Mouse (Mus musculus): Measurements from ENCODE around the gene Tspan2. TPM values are rescaled to one million over a fixed set of nuclear protein-coding genes. Genes with fewer than 3 reads are reported as not detected.

Tspan2 gene
- total RNA-seq, 2 experiments from 2014 or later: 8.7 to 13.8 TPM

DNA sequence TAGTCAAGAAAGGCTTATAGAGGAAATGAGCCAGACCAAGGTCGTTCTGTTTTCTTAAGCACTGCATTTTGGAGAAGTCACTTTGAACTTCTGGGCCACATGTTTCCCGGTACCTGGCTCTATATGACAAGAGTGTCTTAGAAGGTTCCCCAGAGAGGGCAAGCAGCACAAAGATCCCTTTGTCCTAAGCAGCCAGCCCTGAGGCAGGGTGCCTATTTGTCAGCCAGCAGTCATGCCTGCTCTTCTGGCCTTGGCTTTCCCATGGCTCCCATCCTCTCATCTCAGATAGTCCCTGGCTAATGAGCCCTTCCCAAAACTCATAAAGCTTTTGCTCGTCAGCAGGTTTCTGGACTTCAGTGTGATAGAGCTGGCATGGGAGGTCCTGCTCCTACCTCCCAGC is 25.9 kb downstream of the Tspan2 start:
- ATAC-seq (replicated peaks; ENCODE audit: low FRiP score, poor library complexity, severe bottlenecking): no peak

DNA sequence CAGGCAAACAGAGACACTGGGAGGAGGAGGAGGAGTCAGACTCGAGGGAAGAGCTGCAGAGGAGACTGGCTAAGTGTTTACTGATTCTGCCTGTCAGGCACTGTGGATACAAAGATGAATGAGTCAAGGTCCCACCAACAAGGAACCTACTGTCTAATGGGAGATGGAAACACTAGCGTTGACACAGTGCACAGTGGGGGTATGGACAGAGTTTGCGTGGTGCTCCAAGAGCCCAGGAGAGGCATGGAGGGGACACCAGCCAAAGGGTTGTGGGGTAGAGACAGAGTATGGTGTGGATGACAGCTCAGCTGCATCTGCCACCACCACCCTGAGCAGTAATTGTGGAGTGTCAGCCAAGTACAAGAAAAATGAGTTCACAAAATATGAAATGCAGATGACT is 28.1 kb downstream of the Tspan2 start:
- ATAC-seq (replicated peaks; ENCODE audit: low FRiP score, poor library complexity, severe bottlenecking): no peak

DNA sequence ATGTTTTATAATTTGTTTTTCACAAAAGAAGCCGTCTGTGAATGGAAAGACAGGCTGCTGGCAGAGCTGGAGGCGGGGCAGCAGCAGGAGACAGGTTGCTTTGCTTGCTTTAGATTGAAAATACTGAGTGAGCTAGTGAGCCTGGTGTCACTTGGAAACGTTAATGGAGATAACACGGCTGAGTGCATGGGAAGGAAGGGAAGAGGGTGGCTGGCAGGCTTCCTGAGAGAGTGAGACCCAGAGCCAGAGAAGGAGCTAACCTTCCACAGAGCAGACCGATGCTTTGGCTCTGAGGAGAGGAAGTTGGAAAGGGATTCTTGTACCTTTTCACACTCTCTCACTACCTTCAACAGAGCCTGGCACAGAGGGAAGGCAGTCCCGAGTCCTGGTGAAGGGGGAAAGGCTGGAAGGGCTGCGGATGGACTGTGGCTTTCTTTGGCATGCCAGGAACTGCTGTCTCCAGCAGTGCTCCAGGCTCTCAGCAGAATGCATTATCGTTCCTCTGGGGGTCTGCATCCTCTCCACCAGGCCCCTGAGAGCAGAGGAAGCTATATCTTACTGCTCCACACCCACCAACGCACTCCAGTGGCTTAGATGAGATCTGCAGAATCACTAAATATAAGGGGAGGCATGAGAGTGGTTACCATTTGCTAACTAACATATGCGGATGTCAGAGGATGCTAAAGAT is 29.5 kb downstream of the Tspan2 start:
- no peak for ATAC-seq (replicated peaks; ENCODE audit: low FRiP score, poor library complexity, severe bottlenecking)

DNA sequence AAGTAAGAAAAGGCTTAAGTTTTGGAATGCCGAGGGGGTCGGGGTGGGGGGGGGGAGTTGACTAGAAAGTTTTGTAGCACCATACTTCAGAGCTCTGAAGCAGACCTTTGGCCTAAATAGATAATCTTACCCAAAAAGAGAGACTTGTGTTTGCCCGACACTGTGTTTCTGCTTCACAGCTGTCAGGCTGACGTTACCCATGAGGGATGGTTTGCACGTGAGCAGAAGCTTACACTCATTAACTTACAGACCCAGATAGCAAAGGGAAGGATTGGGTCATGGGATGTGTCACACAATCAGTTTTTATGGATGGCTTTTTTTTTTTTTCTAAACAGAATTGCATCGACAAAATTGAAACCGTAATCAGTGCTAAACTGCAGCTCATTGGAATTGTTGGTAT is 30.5 kb downstream of the Tspan2 start:
- ATAC-seq (replicated peaks; ENCODE audit: low FRiP score, poor library complexity, severe bottlenecking): no peak

DNA sequence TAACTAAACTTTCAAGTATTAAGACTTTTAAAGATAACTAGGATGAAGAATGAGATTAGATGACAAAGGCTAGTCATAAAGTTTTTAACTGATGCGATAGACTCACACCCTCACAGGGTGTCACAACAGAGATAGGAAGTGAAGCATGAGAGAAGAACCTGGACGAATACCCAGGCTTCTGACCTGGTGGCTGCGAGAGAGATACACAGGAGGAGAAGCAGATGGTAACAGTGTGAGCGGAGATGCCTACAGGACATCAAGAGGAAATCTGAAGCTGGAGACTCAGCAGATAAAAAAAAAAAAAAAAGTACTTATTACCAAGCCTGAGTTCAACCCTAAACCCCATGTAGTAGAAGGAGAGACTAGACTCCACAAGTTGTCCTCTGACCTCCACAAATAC is 38.7 kb downstream of the Tspan2 start:
- ATAC-seq (replicated peaks; ENCODE audit: low FRiP score, poor library complexity, severe bottlenecking): no peak

DNA sequence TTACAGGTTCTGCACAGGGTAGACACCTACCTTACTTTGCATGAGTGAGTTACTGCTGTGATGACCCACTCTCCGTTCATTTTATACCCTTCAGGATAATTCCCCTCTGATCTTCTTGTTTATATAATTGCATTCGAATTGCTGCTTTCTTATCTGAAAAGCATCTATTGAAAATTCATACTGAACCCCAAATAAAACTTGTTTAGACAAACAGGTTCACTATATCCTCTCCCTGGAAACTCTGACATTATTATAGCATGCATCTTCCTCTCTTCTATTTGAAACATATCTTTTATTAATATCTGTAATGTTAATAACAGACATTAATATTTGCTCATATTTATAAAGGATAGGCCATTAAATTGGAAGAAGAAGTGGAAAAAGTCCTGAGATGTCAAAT is 48.3 kb downstream of the Tspan2 start, which contains the start of gene Tshb:
Tshb (minus strand) TSS at position 101 of the 400 bp plus-strand sequence.
- no peak for ATAC-seq (replicated peaks; ENCODE audit: low FRiP score, poor library complexity, severe bottlenecking)

DNA sequence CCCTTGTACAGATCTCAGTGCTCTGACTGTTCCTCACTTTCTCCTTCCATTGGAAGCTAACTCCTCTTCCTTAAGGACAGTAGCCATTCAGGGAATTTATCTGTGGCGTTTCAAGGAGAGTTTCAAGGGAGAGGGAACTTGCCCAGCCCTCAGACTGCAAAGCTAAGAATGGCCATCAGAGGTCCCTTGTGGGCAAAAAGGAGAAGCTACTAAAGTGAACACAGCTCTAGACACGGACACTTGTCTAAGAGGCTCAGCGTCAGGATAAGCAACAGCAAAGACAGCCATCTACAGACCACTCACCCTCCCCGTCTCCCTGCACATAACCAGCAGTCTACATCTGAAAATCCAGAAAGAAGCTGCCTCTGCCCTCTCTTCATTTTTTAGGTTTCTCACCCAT is 53.0 kb downstream of the Tspan2 start:
- no peak for ATAC-seq (replicated peaks; ENCODE audit: low FRiP score, poor library complexity, severe bottlenecking)

DNA sequence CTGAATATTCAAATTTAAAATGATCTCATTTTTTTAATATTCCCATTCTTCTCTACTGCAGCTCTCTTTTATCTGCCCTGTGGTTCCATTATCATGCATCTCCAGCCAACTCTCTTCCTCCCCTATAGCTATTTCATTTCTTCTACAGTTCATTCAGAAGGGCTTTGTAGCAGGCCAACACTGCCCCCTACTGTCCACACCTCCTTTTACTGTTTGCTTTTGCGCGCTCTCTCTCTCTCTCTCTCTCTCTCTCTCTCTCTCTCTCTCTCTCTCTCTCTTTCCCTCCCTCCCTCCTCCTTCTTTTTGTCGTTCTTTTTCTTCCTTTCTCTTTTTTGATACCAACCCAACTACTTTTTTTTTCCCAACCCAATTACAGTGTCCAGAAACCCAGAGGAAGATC is 69.6 kb downstream of the Tspan2 start:
- ATAC-seq (replicated peaks; ENCODE audit: low FRiP score, poor library complexity, severe bottlenecking): no peak

DNA sequence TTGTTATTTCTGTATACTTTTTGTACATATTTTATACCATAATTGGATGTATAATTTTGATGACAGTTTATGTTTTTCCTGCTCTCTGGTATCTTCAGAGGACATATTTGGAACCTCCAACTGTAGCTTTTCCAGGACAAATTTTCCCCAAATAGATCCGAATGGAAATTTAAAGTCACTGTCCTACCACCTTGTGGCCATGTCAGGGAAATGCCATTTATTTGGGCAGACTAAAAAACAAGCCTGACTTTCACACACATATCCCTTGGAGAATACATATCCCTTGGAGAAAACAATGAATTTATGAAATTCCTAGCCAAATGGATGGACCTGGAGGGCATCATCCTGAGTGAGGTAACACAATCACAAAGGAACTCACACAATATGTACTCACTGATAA is 108.1 kb downstream of the Tspan2 start:
- ATAC-seq (replicated peaks; ENCODE audit: low FRiP score, poor library complexity, severe bottlenecking): no peak

DNA sequence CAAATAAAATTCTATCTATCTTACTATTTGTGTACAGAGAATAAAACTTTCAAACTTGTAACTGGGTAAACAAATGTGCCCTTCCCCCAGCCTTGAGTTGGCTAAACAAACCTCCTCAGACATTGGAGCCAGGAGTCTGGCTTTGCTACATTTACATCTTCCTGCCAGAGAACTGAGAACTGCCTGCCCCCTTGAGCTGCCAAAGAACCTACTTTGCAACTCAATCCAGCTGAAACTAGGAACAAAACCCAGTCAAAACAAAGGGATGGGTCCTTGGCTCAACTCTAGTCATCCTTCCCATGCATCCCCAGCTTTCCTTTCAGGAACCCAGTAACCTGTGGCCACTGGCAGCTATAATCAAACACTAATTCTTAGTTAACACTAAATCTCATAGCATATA is 114.3 kb downstream of the Tspan2 start:
- no peak for ATAC-seq (replicated peaks; ENCODE audit: low FRiP score, poor library complexity, severe bottlenecking)

Other genes with a start within 250 kb of the Tspan2 start
- not detected in 2 replicates for gene Tshb, start 48.2 kb downstream of the Tspan2 start, total RNA-seq (2015; ENCODE audit: low replicate concordance)
- gene Tshb, start 48.2 kb downstream of the Tspan2 start, total RNA-seq (2017; ENCODE audit: low replicate concordance): not detected in 2 replicates
- not detected in 2 replicates for gene Sycp1, start 201.6 kb downstream of the Tspan2 start, total RNA-seq (2015; ENCODE audit: low replicate concordance)
- not detected in 2 replicates for gene Sycp1, start 201.6 kb downstream of the Tspan2 start, total RNA-seq (2017; ENCODE audit: low replicate concordance)
- gene Nr1h5, start 229.6 kb downstream of the Tspan2 start, total RNA-seq (2015; ENCODE audit: low replicate concordance): not detected in 2 replicates
- not detected in 2 replicates for gene Nr1h5, start 229.6 kb downstream of the Tspan2 start, total RNA-seq (2017; ENCODE audit: low replicate concordance)